Mouse (Mus musculus): ENCODE results near the gene Vps50. TPM values are rescaled to one million over a fixed set of nuclear protein-coding genes. Genes with fewer than 3 reads are reported as not detected.

Vps50 gene
- polyA plus RNA-seq, 1 experiment from 2014 or later: 20.3 TPM

DNA sequence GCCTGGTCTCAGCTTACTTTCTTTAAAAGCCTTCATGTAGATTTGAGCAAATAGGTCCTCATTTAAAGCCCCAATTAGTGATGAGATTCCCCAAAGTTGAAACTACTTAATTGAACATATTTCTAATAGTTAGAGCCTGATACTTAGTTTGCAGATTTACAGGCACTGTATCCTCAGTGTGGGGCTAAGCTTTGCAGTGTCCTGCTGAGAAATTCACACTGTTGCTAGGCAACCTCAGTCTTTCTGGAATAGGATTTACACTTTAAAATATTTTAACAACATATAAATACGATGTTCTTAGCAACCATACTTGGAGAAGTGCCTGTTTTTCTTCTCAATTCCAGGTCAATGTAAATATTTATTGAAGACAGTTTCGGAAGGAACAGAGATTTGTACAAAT lies 21.9 kb upstream of the Vps50 start:
- H3K9me3 ChIP-seq (ENCODE audit: control insufficient read depth, low read length): no peaks in the 10 kb centered on the region
- H3K4me2 ChIP-seq (ENCODE audit: low read length): no peak overlapping the region
- no peak overlapping the region for H3K27ac ChIP-seq (replicated peaks in 1 of 2; ENCODE audit: control insufficient read depth in 1 of 2, insufficient read depth in 1 of 2, low read depth in 2 of 2, low read length in 2 of 2)
- no peak overlapping the region for H3K4me3 ChIP-seq (ENCODE audit: control insufficient read depth in 1 of 2, insufficient read depth in 1 of 2, low read depth in 1 of 2, low read length in 2 of 2)
- H3K4me1 ChIP-seq (ENCODE audit: control insufficient read depth in 2 of 2, insufficient read depth in 2 of 2, low read length in 2 of 2): no peaks in the 10 kb centered on the region
- no peak for ATAC-seq (ENCODE audit: insufficient number of reproducible peaks, insufficient read depth, low FRiP score, low read depth)
- H3K9ac ChIP-seq (ENCODE audit: low read length): no peak overlapping the region
- no peaks in the 10 kb centered on the region for H3K27me3 ChIP-seq (ENCODE audit: control insufficient read depth, insufficient read depth, low read length)
- no peaks in the 10 kb centered on the region for H3K36me3 ChIP-seq (ENCODE audit: control insufficient read depth, insufficient read depth, low read length)
- WGBS: 65% methylated on average over 2 of the region's 2 CpGs

GRCm38 (mm10) chr6:3479853-3480252 lies 18.3 kb upstream of the Vps50 start:
- no peaks in the 10 kb centered on the region for H3K9me3 ChIP-seq (ENCODE audit: control insufficient read depth, low read length)
- H3K27me3 ChIP-seq (ENCODE audit: control insufficient read depth, insufficient read depth, low read length): no peaks in the 10 kb centered on the region
- H3K9ac ChIP-seq (ENCODE audit: low read length): no peak overlapping the region
- WGBS: 75% methylated on average over 5 of the region's 5 CpGs
- no peak overlapping the region for H3K4me2 ChIP-seq (ENCODE audit: low read length)
- no peak for ATAC-seq (ENCODE audit: insufficient number of reproducible peaks, insufficient read depth, low FRiP score, low read depth)
- no peaks in the 10 kb centered on the region for H3K36me3 ChIP-seq (ENCODE audit: control insufficient read depth, insufficient read depth, low read length)
- H3K27ac ChIP-seq (replicated peaks in 1 of 2; ENCODE audit: control insufficient read depth in 1 of 2, insufficient read depth in 1 of 2, low read depth in 2 of 2, low read length in 2 of 2): no peak overlapping the region
- no peaks in the 10 kb centered on the region for H3K4me1 ChIP-seq (ENCODE audit: control insufficient read depth in 2 of 2, insufficient read depth in 2 of 2, low read length in 2 of 2)
- H3K4me3 ChIP-seq (ENCODE audit: control insufficient read depth in 1 of 2, insufficient read depth in 1 of 2, low read depth in 1 of 2, low read length in 2 of 2): no peak overlapping the region

GRCm38 (mm10) chr6:3481705-3482104 lies 16.5 kb upstream of the Vps50 start:
- Histone ChIP-seq H3K9me3 (ENCODE audit: control insufficient read depth, low read length) (no peaks in the 10 kb centered on the region), H3K9ac (ENCODE audit: low read length) (no peak overlapping the region), H3K4me2 (ENCODE audit: low read length) (no peak overlapping the region), H3K36me3 (ENCODE audit: control insufficient read depth, insufficient read depth, low read length) (no peaks in the 10 kb centered on the region), H3K4me1 (ENCODE audit: control insufficient read depth in 2 of 2, insufficient read depth in 2 of 2, low read length in 2 of 2) (no peaks in the 10 kb centered on the region), H3K4me3 (ENCODE audit: control insufficient read depth in 1 of 2, insufficient read depth in 1 of 2, low read depth in 1 of 2, low read length in 2 of 2) (no peak overlapping the region), H3K27me3 (ENCODE audit: control insufficient read depth, insufficient read depth, low read length) (no peaks in the 10 kb centered on the region), H3K27ac (replicated peaks in 1 of 2; ENCODE audit: control insufficient read depth in 1 of 2, insufficient read depth in 1 of 2, low read depth in 2 of 2, low read length in 2 of 2) (no peak overlapping the region)
- no peak for ATAC-seq (ENCODE audit: insufficient number of reproducible peaks, insufficient read depth, low FRiP score, low read depth)
- 70% methylated on average over 3 of the region's 3 CpGs for WGBS

DNA sequence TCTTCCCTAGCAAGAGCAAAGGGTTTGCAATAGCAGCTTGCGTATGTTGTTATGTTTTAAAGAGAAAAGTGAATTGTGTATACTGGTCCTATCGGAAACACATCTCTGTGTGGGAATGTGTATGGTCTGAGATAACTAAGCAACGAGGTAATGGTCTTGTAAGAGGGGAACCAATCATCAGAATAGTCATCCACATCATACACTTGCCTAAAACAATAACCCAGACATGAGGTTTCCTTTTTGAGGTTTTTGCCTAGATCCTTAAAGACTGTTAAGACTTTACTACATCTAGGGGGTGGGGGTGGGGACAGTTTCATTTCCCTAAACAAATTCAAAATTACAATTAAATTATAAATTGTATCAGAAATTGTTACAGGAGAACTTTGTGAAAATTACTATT lies 13.0 kb upstream of the Vps50 start:
- H3K4me2 ChIP-seq (ENCODE audit: low read length): no peak overlapping the region
- WGBS: 70% methylated on average over 3 of the region's 3 CpGs
- no peak overlapping the region for H3K9ac ChIP-seq (ENCODE audit: low read length)
- no peak for ATAC-seq (ENCODE audit: insufficient number of reproducible peaks, insufficient read depth, low FRiP score, low read depth)
- H3K4me3 ChIP-seq (ENCODE audit: control insufficient read depth in 1 of 2, insufficient read depth in 1 of 2, low read depth in 1 of 2, low read length in 2 of 2): no peak overlapping the region
- H3K4me1 ChIP-seq (ENCODE audit: control insufficient read depth in 2 of 2, insufficient read depth in 2 of 2, low read length in 2 of 2): no peaks in the 10 kb centered on the region
- H3K27ac ChIP-seq (replicated peaks in 1 of 2; ENCODE audit: control insufficient read depth in 1 of 2, insufficient read depth in 1 of 2, low read depth in 2 of 2, low read length in 2 of 2): no peak overlapping the region
- H3K36me3 ChIP-seq (ENCODE audit: control insufficient read depth, insufficient read depth, low read length): no peaks in the 10 kb centered on the region
- no peaks in the 10 kb centered on the region for H3K27me3 ChIP-seq (ENCODE audit: control insufficient read depth, insufficient read depth, low read length)
- no peaks in the 10 kb centered on the region for H3K9me3 ChIP-seq (ENCODE audit: control insufficient read depth, low read length)

- no peak overlapping the region for H3K27ac ChIP-seq (replicated peaks in 1 of 2; ENCODE audit: control insufficient read depth in 1 of 2, insufficient read depth in 1 of 2, low read depth in 2 of 2, low read length in 2 of 2)
- no peak overlapping the region for H3K4me2 ChIP-seq (ENCODE audit: low read length)
- H3K9ac ChIP-seq (ENCODE audit: low read length): no peak overlapping the region
- WGBS: 75% methylated on average over 1 of the region's 1 CpGs
- H3K27me3 ChIP-seq (ENCODE audit: control insufficient read depth, insufficient read depth, low read length): no peaks in the 10 kb centered on the region
- H3K4me3 ChIP-seq (ENCODE audit: control insufficient read depth in 1 of 2, insufficient read depth in 1 of 2, low read depth in 1 of 2, low read length in 2 of 2): no peak overlapping the region
- H3K4me1 ChIP-seq (ENCODE audit: control insufficient read depth in 2 of 2, insufficient read depth in 2 of 2, low read length in 2 of 2): no peaks in the 10 kb centered on the region
- no peaks in the 10 kb centered on the region for H3K9me3 ChIP-seq (ENCODE audit: control insufficient read depth, low read length)
- H3K36me3 ChIP-seq (ENCODE audit: control insufficient read depth, insufficient read depth, low read length): no peaks in the 10 kb centered on the region
- ATAC-seq (ENCODE audit: insufficient number of reproducible peaks, insufficient read depth, low FRiP score, low read depth): no peak
Observed at GRCm38 (mm10) chr6:3487355-3487754, 10.8 kb upstream of the Vps50 start.

DNA sequence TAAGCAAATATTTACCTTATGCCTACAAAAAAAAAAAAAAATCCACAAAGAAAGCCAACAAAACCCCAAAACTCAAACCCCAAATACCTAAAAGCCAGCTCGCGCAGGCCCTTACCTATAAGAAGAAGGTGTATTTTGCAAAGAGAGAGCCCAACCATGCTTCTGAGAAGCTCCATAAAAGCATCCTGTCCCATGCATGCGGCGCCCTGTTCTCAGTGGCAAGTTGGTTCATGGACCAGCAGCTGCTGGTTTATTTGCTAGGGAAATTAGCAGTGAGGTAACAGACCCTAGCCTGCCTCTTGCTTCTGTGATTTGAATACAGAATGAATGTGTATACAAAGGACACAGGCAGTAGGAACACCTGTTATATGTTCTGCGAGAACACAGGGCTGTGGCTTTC lies 3.9 kb upstream of the Vps50 start:
- H3K4me1 ChIP-seq (ENCODE audit: control insufficient read depth in 2 of 2, insufficient read depth in 2 of 2, low read length in 2 of 2): peaks cover 0 to 3% of the 10 kb centered on the region in 2 experiments; a peak in 1 of 4 replicates
- no peaks in the 10 kb centered on the region for H3K9me3 ChIP-seq (ENCODE audit: control insufficient read depth, low read length)
- 76% methylated on average over 5 of the region's 5 CpGs for WGBS
- H3K4me3 ChIP-seq (ENCODE audit: control insufficient read depth in 1 of 2, insufficient read depth in 1 of 2, low read depth in 1 of 2, low read length in 2 of 2): no peak overlapping the region
- no peaks in the 10 kb centered on the region for H3K27me3 ChIP-seq (ENCODE audit: control insufficient read depth, insufficient read depth, low read length)
- no peaks in the 10 kb centered on the region for H3K36me3 ChIP-seq (ENCODE audit: control insufficient read depth, insufficient read depth, low read length)
- H3K4me2 ChIP-seq (ENCODE audit: low read length): no peak overlapping the region
- no peak overlapping the region for H3K9ac ChIP-seq (ENCODE audit: low read length)
- H3K27ac ChIP-seq (replicated peaks in 1 of 2; ENCODE audit: control insufficient read depth in 1 of 2, insufficient read depth in 1 of 2, low read depth in 2 of 2, low read length in 2 of 2): no peak overlapping the region
- no peak for ATAC-seq (ENCODE audit: insufficient number of reproducible peaks, insufficient read depth, low FRiP score, low read depth)

GRCm38 (mm10) chr6:3496210-3496609 lies 2.0 kb upstream of the Vps50 start:
- 1% methylated on average over 2 of the region's 2 CpGs for WGBS
- H3K4me2 ChIP-seq (ENCODE audit: low read length): no peak overlapping the region
- no peak for ATAC-seq (ENCODE audit: insufficient number of reproducible peaks, insufficient read depth, low FRiP score, low read depth)
- no peak overlapping the region for H3K4me3 ChIP-seq (ENCODE audit: control insufficient read depth in 1 of 2, insufficient read depth in 1 of 2, low read depth in 1 of 2, low read length in 2 of 2)
- H3K27me3 ChIP-seq (ENCODE audit: control insufficient read depth, insufficient read depth, low read length): no peaks in the 10 kb centered on the region
- peaks cover 0 to 3% of the 10 kb centered on the region in 2 experiments; a peak in 1 of 4 replicates for H3K4me1 ChIP-seq (ENCODE audit: control insufficient read depth in 2 of 2, insufficient read depth in 2 of 2, low read length in 2 of 2)
- no peaks in the 10 kb centered on the region for H3K9me3 ChIP-seq (ENCODE audit: control insufficient read depth, low read length)
- no peak overlapping the region for H3K27ac ChIP-seq (replicated peaks in 1 of 2; ENCODE audit: control insufficient read depth in 1 of 2, insufficient read depth in 1 of 2, low read depth in 2 of 2, low read length in 2 of 2)
- H3K9ac ChIP-seq (ENCODE audit: low read length): no peak overlapping the region
- no peaks in the 10 kb centered on the region for H3K36me3 ChIP-seq (ENCODE audit: control insufficient read depth, insufficient read depth, low read length)

- Histone ChIP-seq H3K36me3 (ENCODE audit: control insufficient read depth, insufficient read depth, low read length) (no peaks in the 10 kb centered on the region; the same call in 1 of the 2 replicates), H3K9ac (ENCODE audit: low read length) (no peak overlapping the region)
- 85% methylated on average over 3 of the region's 3 CpGs for WGBS
Observed at GRCm38 (mm10) chr6:3500286-3500685, 2.1 kb downstream of the Vps50 start.

More at GRCm38 (mm10) chr6:3500286-3500685, 2.1 kb downstream of the Vps50 start:
- no peak overlapping the region for H3K4me2 ChIP-seq (ENCODE audit: low read length)
- H3K4me1 ChIP-seq (ENCODE audit: control insufficient read depth in 2 of 2, insufficient read depth in 2 of 2, low read length in 2 of 2): peaks cover 0 to 3% of the 10 kb centered on the region in 2 experiments; a peak in 1 of 4 replicates
- no peak overlapping the region for H3K27ac ChIP-seq (replicated peaks in 1 of 2; ENCODE audit: control insufficient read depth in 1 of 2, insufficient read depth in 1 of 2, low read depth in 2 of 2, low read length in 2 of 2)
- no peaks in the 10 kb centered on the region for H3K9me3 ChIP-seq (ENCODE audit: control insufficient read depth, low read length)
- ATAC-seq (ENCODE audit: insufficient number of reproducible peaks, insufficient read depth, low FRiP score, low read depth): no peak
- H3K4me3 ChIP-seq (ENCODE audit: control insufficient read depth in 1 of 2, insufficient read depth in 1 of 2, low read depth in 1 of 2, low read length in 2 of 2): no peak overlapping the region
- no peaks in the 10 kb centered on the region for H3K27me3 ChIP-seq (ENCODE audit: control insufficient read depth, insufficient read depth, low read length)
